Mouse (Mus musculus) limb, embryonic 13.5 days (tissue): Measurements from ENCODE around the gene Foxa2. TPM values are rescaled to one million over a fixed set of nuclear protein-coding genes. Genes with fewer than 3 reads are reported as not detected.
A peak's percentile ranks its signal among the peaks of the same experiment; 100 is the strongest.

Experiments
- ATAC-seq: fragments of 200-750 bp; cut with Nextera tagmentation; 2 replicates; pipeline ENCODE4 v1.8.0; 2017; ENCODE audit warnings: low read depth, moderate number of reproducible peaks, moderate TSS enrichment; ENCODE audit not compliant: low FRiP score
- H3K27ac ChIP-seq: fragments of 300-500 bp; sonication (generic); 2 replicates; pipeline ENCODE4 v1.5.1; 2015; ENCODE audit warnings: inconsistent platforms, mild to moderate bottlenecking, moderate library complexity
- H3K27me3 ChIP-seq: fragments of 300-500 bp; sonication (generic); 2 replicates; pipeline ENCODE4 v1.6.1; 2015; ENCODE audit warnings: mild to moderate bottlenecking, inconsistent platforms
- H3K36me3 ChIP-seq: fragments of 300-500 bp; sonication (generic); 2 replicates; pipeline ENCODE4 v1.6.1; 2015; ENCODE audit warnings: inconsistent platforms, mild to moderate bottlenecking, moderate library complexity
- H3K4me1 ChIP-seq: fragments of 300-500 bp; sonication (generic); 2 replicates; pipeline ENCODE4 v1.6.1; 2015; ENCODE audit warnings: inconsistent platforms
- H3K4me2 ChIP-seq: fragments of 300-500 bp; sonication (generic); replicated peaks from 2 replicates; pipeline ENCODE4 v1.6.1; 2015; ENCODE audit warnings: inconsistent platforms, mild to moderate bottlenecking, moderate library complexity
- H3K4me3 ChIP-seq: fragments of 300-500 bp; sonication (generic); 2 replicates; pipeline ENCODE4 v1.5.1; 2015; ENCODE audit warnings: moderate library complexity, mild to moderate bottlenecking, inconsistent platforms
- H3K9ac ChIP-seq: fragments of 300-500 bp; sonication (generic); 2 replicates; pipeline ENCODE4 v1.6.1; 2015; ENCODE audit warnings: mild to moderate bottlenecking, inconsistent platforms
- H3K9me3 ChIP-seq: fragments of 300-500 bp; sonication (generic); 2 replicates; pipeline ENCODE4 v1.6.1; 2016; ENCODE audit warnings: inconsistent platforms
- WGBS: fragments of 180-500 bp; shearing (Covaris S2); methylation state at CpG from one replicate; pipeline ENCODE4 v1.1.7; 2015; 5-methylcytosine and 5-hydroxymethylcytosine counted together
- polyA plus RNA-seq: library from polyadenylated mRNA; unstranded; fragments of >200 nt; fragmentation: Nextera tagmentation; extraction: Ambion mirVana; gene quantifications from 2 replicates; pipeline ENCODE4 v1.2.1, GENCODE M21; 2015

Gene Foxa2
- polyA plus RNA-seq, 1 experiment from 2014 or later: 0.06 TPM

GRCm38 (mm10) chr2:148036611-148037160 is 10.1 kb downstream of the Foxa2 start:
- Histone ChIP-seq H3K27me3 (peaks cover 97% of the 10 kb centered on the region), H3K4me2 (no peak overlapping the region), H3K9ac (no peak overlapping the region), H3K36me3 (no peaks in the 10 kb centered on the region), H3K4me3 (no peak overlapping the region), H3K4me1 (no peaks in the 10 kb centered on the region; the same call in 1 of the 2 replicates), H3K9me3 (no peaks in the 10 kb centered on the region), H3K27ac (no peak overlapping the region)
- ATAC-seq: no peak
- 1% methylated on average over 4 of the region's 4 CpGs for WGBS

GRCm38 (mm10) chr2:148030991-148031675 is 15.6 kb downstream of the Foxa2 start:
- no peak for ATAC-seq
- no peak overlapping the region for H3K27ac ChIP-seq
- no peak overlapping the region for H3K4me2 ChIP-seq
- no peaks in the 10 kb centered on the region for H3K4me1 ChIP-seq
- no peak overlapping the region for H3K9ac ChIP-seq
- 5% methylated on average over 6 of the region's 6 CpGs for WGBS
- no peak overlapping the region for H3K4me3 ChIP-seq
- H3K27me3 ChIP-seq: peaks cover 96% of the 10 kb centered on the region
- H3K36me3 ChIP-seq: no peaks in the 10 kb centered on the region
- no peaks in the 10 kb centered on the region for H3K9me3 ChIP-seq

GRCm38 (mm10) chr2:148030613-148030935 is 16.2 kb downstream of the Foxa2 start:
- Histone ChIP-seq H3K27me3 (peaks cover 95% of the 10 kb centered on the region), H3K4me1 (no peaks in the 10 kb centered on the region), H3K9ac (no peak overlapping the region), H3K36me3 (no peaks in the 10 kb centered on the region), H3K9me3 (no peaks in the 10 kb centered on the region), H3K27ac (no peak overlapping the region), H3K4me3 (no peak overlapping the region), H3K4me2 (no peak overlapping the region)
- ATAC-seq: no peak
- under 1% methylated on average over 11 of the region's 11 CpGs for WGBS

GRCm38 (mm10) chr2:148029751-148030612 is 16.8 kb downstream of the Foxa2 start:
- H3K9me3 ChIP-seq: no peaks in the 10 kb centered on the region
- no peaks in the 10 kb centered on the region for H3K36me3 ChIP-seq
- H3K4me1 ChIP-seq: no peaks in the 10 kb centered on the region
- H3K9ac ChIP-seq: no peak overlapping the region
- H3K27me3 ChIP-seq: peaks cover 95% of the 10 kb centered on the region
- H3K4me2 ChIP-seq: no peak overlapping the region
- no peak overlapping the region for H3K4me3 ChIP-seq
- ATAC-seq: peak; percentile 48; the same call in 1 of the 2 replicates
- H3K27ac ChIP-seq: no peak overlapping the region
- 4% methylated on average over 21 of the region's 21 CpGs for WGBS

GRCm38 (mm10) chr2:148029050-148029608 is 17.6 kb downstream of the Foxa2 start:
- H3K9ac ChIP-seq: no peak overlapping the region
- ATAC-seq: no peak
- H3K4me3 ChIP-seq: no peak overlapping the region
- no peak overlapping the region for H3K4me2 ChIP-seq
- no peaks in the 10 kb centered on the region for H3K9me3 ChIP-seq
- H3K27ac ChIP-seq: no peak overlapping the region
- no peaks in the 10 kb centered on the region for H3K36me3 ChIP-seq
- H3K4me1 ChIP-seq: no peaks in the 10 kb centered on the region
- H3K27me3 ChIP-seq: peaks cover 95% of the 10 kb centered on the region
- WGBS: 11% methylated on average over 9 of the region's 9 CpGs

- no peak overlapping the region for H3K4me3 ChIP-seq
- WGBS: 75% methylated on average over 1 of the region's 1 CpGs
- no peak for ATAC-seq
- H3K4me2 ChIP-seq: no peak overlapping the region
- no peaks in the 10 kb centered on the region for H3K36me3 ChIP-seq
- no peak overlapping the region for H3K27ac ChIP-seq
- H3K4me1 ChIP-seq: no peaks in the 10 kb centered on the region
- no peak overlapping the region for H3K9ac ChIP-seq
- no peaks in the 10 kb centered on the region for H3K9me3 ChIP-seq
- H3K27me3 ChIP-seq: peaks cover 96% of the 10 kb centered on the region
Observed at GRCm38 (mm10) chr2:148026366-148026765, 20.4 kb downstream of the Foxa2 start.

- H3K4me3 ChIP-seq: no peak overlapping the region
- no peak overlapping the region for H3K27ac ChIP-seq
- no peak overlapping the region for H3K9ac ChIP-seq
- 22% methylated on average over 2 of the region's 2 CpGs for WGBS
- H3K27me3 ChIP-seq: peaks cover 96% of the 10 kb centered on the region
- ATAC-seq: no peak
- no peaks in the 10 kb centered on the region for H3K4me1 ChIP-seq
- H3K9me3 ChIP-seq: no peaks in the 10 kb centered on the region
- H3K4me2 ChIP-seq: no peak overlapping the region
- no peaks in the 10 kb centered on the region for H3K36me3 ChIP-seq
Observed at GRCm38 (mm10) chr2:148025481-148025880, 21.3 kb downstream of the Foxa2 start.

GRCm38 (mm10) chr2:148024268-148024935 is 22.4 kb downstream of the Foxa2 start:
- Histone ChIP-seq H3K9ac (no peak overlapping the region), H3K4me3 (no peak overlapping the region), H3K27me3 (peaks cover 93% of the 10 kb centered on the region), H3K36me3 (no peaks in the 10 kb centered on the region), H3K27ac (no peak overlapping the region), H3K4me2 (no peak overlapping the region), H3K4me1 (no peaks in the 10 kb centered on the region), H3K9me3 (no peaks in the 10 kb centered on the region)
- WGBS: 75% methylated on average over 9 of the region's 9 CpGs
- no peak for ATAC-seq

- no peaks in the 10 kb centered on the region for H3K9me3 ChIP-seq
- H3K27ac ChIP-seq: no peak overlapping the region
- no peak overlapping the region for H3K9ac ChIP-seq
- no peaks in the 10 kb centered on the region for H3K4me1 ChIP-seq
- 9% methylated on average over 12 of the region's 12 CpGs for WGBS
- no peak overlapping the region for H3K4me2 ChIP-seq
- peaks cover 87% of the 10 kb centered on the region for H3K27me3 ChIP-seq
- no peak for ATAC-seq
- no peaks in the 10 kb centered on the region for H3K36me3 ChIP-seq
- no peak overlapping the region for H3K4me3 ChIP-seq
Observed at GRCm38 (mm10) chr2:148023340-148023806, 23.4 kb downstream of the Foxa2 start.

GRCm38 (mm10) chr2:148021919-148022570 is 24.7 kb downstream of the Foxa2 start:
- no peaks in the 10 kb centered on the region for H3K9me3 ChIP-seq
- H3K4me3 ChIP-seq: no peak overlapping the region
- no peak overlapping the region for H3K27ac ChIP-seq
- ATAC-seq: no peak
- WGBS: 23% methylated on average over 5 of the region's 5 CpGs
- no peak overlapping the region for H3K4me2 ChIP-seq
- no peaks in the 10 kb centered on the region for H3K36me3 ChIP-seq
- peaks cover 79% of the 10 kb centered on the region for H3K27me3 ChIP-seq
- H3K4me1 ChIP-seq: no peaks in the 10 kb centered on the region
- no peak overlapping the region for H3K9ac ChIP-seq

GRCm38 (mm10) chr2:148021016-148021415 is 25.8 kb downstream of the Foxa2 start:
- no peak overlapping the region for H3K4me2 ChIP-seq
- WGBS: 25% methylated on average over 9 of the region's 9 CpGs

More at GRCm38 (mm10) chr2:148021016-148021415, 25.8 kb downstream of the Foxa2 start:
- H3K4me3 ChIP-seq: no peak overlapping the region
- no peak overlapping the region for H3K9ac ChIP-seq
- ATAC-seq: no peak
- no peak overlapping the region for H3K27ac ChIP-seq
- H3K36me3 ChIP-seq: no peaks in the 10 kb centered on the region
- H3K27me3 ChIP-seq: peaks cover 70% of the 10 kb centered on the region
- H3K4me1 ChIP-seq: no peaks in the 10 kb centered on the region
- H3K9me3 ChIP-seq: no peaks in the 10 kb centered on the region
